Mouse (Mus musculus) liver, embryonic 15.5 days (tissue): ENCODE data around the gene Plppr5. TPM values are rescaled to one million over a fixed set of nuclear protein-coding genes. Genes with fewer than 3 reads are reported as not detected.

Experiments used
- polyA plus RNA-seq: library from polyadenylated mRNA; unstranded; fragments of >200 nt; fragmentation: Nextera tagmentation; extraction: Ambion mirVana; gene quantifications from 2 replicates; pipeline ENCODE4 v1.2.1, GENCODE M21; 2015

The Plppr5 gene
- polyA plus RNA-seq, 1 experiment from 2014 or later: 0.03 TPM

Other genes starting within 250 kb of the Plppr5 start
- 0.03 and 0.06 TPM in 2 replicates for gene Plppr4, start 214.0 kb upstream of the Plppr5 start, polyA plus RNA-seq